Mouse (Mus musculus) midbrain, embryonic 12.5 days (tissue): ENCODE measurements around the gene Slc36a1. TPM values are rescaled to one million over a fixed set of nuclear protein-coding genes. Genes with fewer than 3 reads are reported as not detected.

Experiments used
- ATAC-seq: fragments of 200-750 bp; cut with Nextera tagmentation; 2 replicates; pipeline ENCODE4 v1.8.0; 2017; ENCODE audit warnings: low read depth, moderate TSS enrichment, moderate library complexity; ENCODE audit not compliant: low FRiP score
- H3K27ac ChIP-seq: fragments of 300-500 bp; sonication (generic); replicated peaks from 2 replicates; pipeline ENCODE4 v1.5.1; 2016; ENCODE audit warnings: mild to moderate bottlenecking
- H3K27me3 ChIP-seq: fragments of 300-500 bp; sonication (generic); 2 replicates; pipeline ENCODE4 v1.6.1; 2016; ENCODE audit warnings: mild to moderate bottlenecking
- H3K36me3 ChIP-seq: fragments of 300-500 bp; sonication (generic); 2 replicates; pipeline ENCODE4 v1.6.1; 2016
- H3K4me1 ChIP-seq: fragments of 300-500 bp; sonication (generic); 2 replicates; pipeline ENCODE4 v1.6.1; 2016
- H3K4me2 ChIP-seq: fragments of 300-500 bp; sonication (generic); replicated peaks from 2 replicates; pipeline ENCODE4 v1.6.1; 2016; ENCODE audit warnings: mild to moderate bottlenecking, moderate library complexity
- H3K4me3 ChIP-seq: fragments of 300-500 bp; sonication (generic); 2 replicates; pipeline ENCODE4 v1.5.1; 2016; ENCODE audit warnings: mild to moderate bottlenecking
- H3K9ac ChIP-seq: fragments of 300-500 bp; sonication (generic); replicated peaks from 2 replicates; pipeline ENCODE4 v1.6.1; 2016; ENCODE audit warnings: mild to moderate bottlenecking, moderate library complexity
- H3K9me3 ChIP-seq: fragments of 300-500 bp; sonication (generic); 2 replicates; pipeline ENCODE4 v1.6.1; 2016; ENCODE audit warnings: mild to moderate bottlenecking
- WGBS: fragments of 180-500 bp; shearing (Covaris S2); methylation state at CpG from one replicate; pipeline ENCODE4 v1.1.7; 2016; 5-methylcytosine and 5-hydroxymethylcytosine counted together
- polyA plus RNA-seq: library from polyadenylated mRNA; unstranded; fragments of >200 nt; fragmentation: Nextera tagmentation; extraction: Ambion mirVana; gene quantifications from 2 replicates; pipeline ENCODE4 v1.2.1, GENCODE M21; 2016

Slc36a1 gene
- 1.5 and 1.9 TPM in 2 replicates for polyA plus RNA-seq

GRCm38 (mm10) chr11:55204159-55204596, at the start of gene Slc36a1:
Gene Slc36a1, plus strand, starts transcription at chr11:55204350.
- under 1% methylated on average over 31 of the region's 31 CpGs for WGBS
- ATAC-seq = peak; percentile 97
- no peaks in the 10 kb centered on the region; the same call in 1 of the 2 replicates for H3K27me3 ChIP-seq
- H3K27ac ChIP-seq = no peak within 1 kb of the TSS
- H3K9ac ChIP-seq = peak within 1 kb of the TSS; percentile 78
- no peaks in the 10 kb centered on the region for H3K36me3 ChIP-seq
- peaks cover 6% of the 10 kb centered on the region for H3K4me1 ChIP-seq
- H3K4me3 ChIP-seq = peak within 1 kb of the TSS; percentile 68
- H3K9me3 ChIP-seq = no peaks in the 10 kb centered on the region
- H3K4me2 ChIP-seq = peak within 1 kb of the TSS; percentile 90

GRCm38 (mm10) chr11:55154398-55155069, 49.6 kb upstream of the Slc36a1 start:
- Histone ChIP-seq H3K4me1 (no peaks in the 10 kb centered on the region), H3K9ac (no peak overlapping the region), H3K27ac (no peak overlapping the region), H3K27me3 (no peaks in the 10 kb centered on the region), H3K4me2 (no peak overlapping the region), H3K9me3 (no peaks in the 10 kb centered on the region), H3K36me3 (no peaks in the 10 kb centered on the region), H3K4me3 (no peak overlapping the region)
- 73% methylated on average over 3 of the region's 3 CpGs for WGBS
- no peak for ATAC-seq

DNA sequence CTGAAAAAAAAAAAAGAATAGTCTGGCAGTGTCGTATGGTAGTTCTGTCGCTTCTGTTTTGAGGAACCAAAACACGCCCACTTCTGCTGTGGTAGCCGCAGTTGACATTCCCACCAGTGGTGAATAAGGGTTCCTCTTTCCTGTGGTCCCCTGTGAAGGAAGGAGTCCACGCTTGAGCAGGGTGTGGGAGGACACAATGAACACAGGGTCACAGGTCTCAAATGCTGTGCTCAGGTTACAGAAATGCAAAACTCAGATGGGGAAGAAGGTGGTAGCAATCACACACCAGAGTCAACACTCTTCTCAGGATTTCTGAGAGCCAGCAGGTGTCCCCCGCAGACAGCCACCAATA, 49.1 kb upstream of the Slc36a1 start:
- Histone ChIP-seq H3K27me3 (no peaks in the 10 kb centered on the region), H3K4me1 (no peaks in the 10 kb centered on the region), H3K36me3 (no peaks in the 10 kb centered on the region), H3K4me2 (no peak overlapping the region), H3K9ac (no peak overlapping the region), H3K4me3 (no peak overlapping the region), H3K27ac (no peak overlapping the region), H3K9me3 (no peaks in the 10 kb centered on the region)
- 84% methylated on average over 6 of the region's 6 CpGs for WGBS
- no peak for ATAC-seq

DNA sequence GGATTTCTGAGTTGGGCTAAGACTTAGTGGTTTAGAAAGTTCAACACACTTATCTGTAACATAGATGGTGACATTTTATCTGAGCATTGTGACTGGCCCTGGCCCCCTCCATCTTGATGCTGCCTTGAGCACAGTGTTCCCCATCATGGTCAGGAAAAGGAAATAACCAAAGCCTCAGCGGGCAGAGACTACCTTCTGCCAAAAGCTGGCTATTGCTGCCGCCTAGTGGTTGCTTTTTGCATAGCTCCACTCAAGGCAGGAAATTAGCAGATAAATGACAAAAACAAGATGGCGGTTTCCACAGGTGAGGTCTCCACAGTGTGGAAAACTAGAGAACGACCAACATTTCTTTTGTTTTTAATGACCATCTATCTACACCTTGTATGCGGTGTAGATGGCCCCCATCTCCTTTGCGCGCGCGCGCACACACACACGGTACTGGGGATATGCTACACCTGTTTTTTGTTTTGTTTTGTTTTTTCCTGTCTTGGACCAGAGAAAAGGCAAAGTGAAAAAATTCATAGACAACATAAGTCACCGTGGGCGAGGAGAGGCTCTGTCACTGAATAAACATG, 45.3 kb upstream of the Slc36a1 start:
- Histone ChIP-seq H3K27ac (no peak overlapping the region), H3K4me2 (no peak overlapping the region), H3K27me3 (no peaks in the 10 kb centered on the region), H3K9ac (no peak overlapping the region), H3K9me3 (no peaks in the 10 kb centered on the region), H3K36me3 (no peaks in the 10 kb centered on the region), H3K4me3 (no peak overlapping the region), H3K4me1 (no peaks in the 10 kb centered on the region)
- ATAC-seq = no peak
- 53% methylated on average over 13 of the region's 13 CpGs for WGBS

DNA sequence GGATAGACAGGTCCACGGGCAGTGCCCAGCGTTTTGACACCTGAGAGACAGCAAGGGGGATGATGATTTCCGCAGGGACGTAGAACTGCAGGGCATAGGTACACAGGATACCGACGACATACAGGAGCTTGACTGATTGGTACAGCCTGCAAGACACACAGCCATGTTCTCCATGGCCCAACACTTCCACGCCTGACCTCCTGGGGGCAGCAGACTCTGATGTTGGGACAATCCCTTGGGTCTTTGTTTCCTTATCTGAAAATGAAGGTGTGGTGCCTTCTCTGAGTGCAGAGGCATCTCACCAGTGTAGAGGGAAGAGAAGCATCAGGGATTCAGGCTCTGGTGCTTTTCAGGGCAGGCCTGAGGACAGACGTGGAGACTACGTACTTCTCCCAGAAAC, 41.5 kb upstream of the Slc36a1 start:
- H3K9ac ChIP-seq = no peak overlapping the region

GRCm38 (mm10) chr11:55164723-55165122, 39.4 kb upstream of the Slc36a1 start:
- no peak overlapping the region for H3K4me3 ChIP-seq
- no peak overlapping the region for H3K9ac ChIP-seq
- 59% methylated on average over 3 of the region's 3 CpGs for WGBS
- no peaks in the 10 kb centered on the region for H3K27me3 ChIP-seq
- no peak overlapping the region for H3K4me2 ChIP-seq
- H3K36me3 ChIP-seq = no peaks in the 10 kb centered on the region
- ATAC-seq = no peak
- no peak overlapping the region for H3K27ac ChIP-seq
- no peaks in the 10 kb centered on the region for H3K9me3 ChIP-seq
- no peaks in the 10 kb centered on the region for H3K4me1 ChIP-seq

More for the DNA sequence above, 41.5 kb upstream of the Slc36a1 start:
- H3K27ac ChIP-seq = no peak overlapping the region
- H3K36me3 ChIP-seq = no peaks in the 10 kb centered on the region
- 54% methylated on average over 9 of the region's 9 CpGs for WGBS
- no peaks in the 10 kb centered on the region for H3K4me1 ChIP-seq
- no peak overlapping the region for H3K4me2 ChIP-seq
- no peak for ATAC-seq
- H3K9me3 ChIP-seq = no peaks in the 10 kb centered on the region
- H3K4me3 ChIP-seq = no peak overlapping the region
- H3K27me3 ChIP-seq = no peaks in the 10 kb centered on the region

DNA sequence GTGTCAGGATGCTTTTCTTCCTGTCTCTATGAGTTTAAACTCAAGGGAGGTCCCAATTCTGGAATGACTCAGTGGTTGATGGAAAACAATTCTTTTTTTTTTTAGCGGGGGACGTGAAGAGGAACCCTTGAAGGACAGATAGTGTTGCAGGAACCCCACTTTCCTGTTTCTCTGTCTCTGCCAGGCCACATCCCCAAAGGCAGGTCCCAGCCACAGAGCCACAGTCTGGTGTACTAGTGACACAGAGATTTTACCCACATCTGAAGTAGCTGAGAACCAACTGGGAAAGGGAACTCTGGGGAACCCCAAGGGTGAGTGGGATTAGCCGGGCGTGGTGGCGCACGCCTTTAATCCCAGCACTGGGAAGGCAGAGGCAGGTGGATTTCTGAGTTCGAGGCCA, 38.4 kb upstream of the Slc36a1 start:
- Histone ChIP-seq H3K36me3 (no peaks in the 10 kb centered on the region), H3K4me3 (no peak overlapping the region), H3K9ac (no peak overlapping the region), H3K27ac (no peak overlapping the region), H3K4me2 (no peak overlapping the region), H3K27me3 (no peaks in the 10 kb centered on the region), H3K9me3 (no peaks in the 10 kb centered on the region), H3K4me1 (no peaks in the 10 kb centered on the region)
- 84% methylated on average over 7 of the region's 7 CpGs for WGBS
- no peak for ATAC-seq

GRCm38 (mm10) chr11:55168504-55168903, 35.6 kb upstream of the Slc36a1 start:
- ATAC-seq = no peak
- Histone ChIP-seq H3K27ac (no peak overlapping the region), H3K36me3 (no peaks in the 10 kb centered on the region), H3K4me3 (no peak overlapping the region), H3K4me2 (no peak overlapping the region), H3K4me1 (no peaks in the 10 kb centered on the region), H3K9ac (no peak overlapping the region), H3K9me3 (no peaks in the 10 kb centered on the region), H3K27me3 (no peaks in the 10 kb centered on the region)
- WGBS = 85% methylated on average over 4 of the region's 4 CpGs

DNA sequence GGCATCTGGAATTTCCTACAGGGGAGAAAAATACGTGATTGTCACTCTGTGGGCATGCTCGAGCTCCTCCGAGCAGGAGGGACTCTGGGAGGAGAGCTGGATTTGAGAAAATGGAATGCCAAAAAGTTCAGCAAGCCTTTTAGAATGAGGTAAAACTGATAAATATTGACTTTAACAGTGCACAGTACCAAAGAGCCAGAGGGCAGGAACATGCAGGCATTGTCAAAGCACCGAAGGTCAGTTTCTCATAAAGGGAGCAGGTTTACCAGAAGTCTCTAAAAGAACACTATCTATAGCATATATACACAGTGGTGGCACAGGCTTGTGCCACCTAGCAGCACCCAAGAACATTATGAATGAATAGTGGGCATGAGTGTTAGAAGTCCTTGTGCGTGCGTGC, 35.2 kb upstream of the Slc36a1 start:
- no peak for ATAC-seq
- Histone ChIP-seq H3K27ac (no peak overlapping the region), H3K27me3 (no peaks in the 10 kb centered on the region), H3K9me3 (no peaks in the 10 kb centered on the region), H3K4me3 (no peak overlapping the region), H3K4me2 (no peak overlapping the region), H3K9ac (no peak overlapping the region), H3K36me3 (no peaks in the 10 kb centered on the region), H3K4me1 (no peaks in the 10 kb centered on the region)
- WGBS = 88% methylated on average over 6 of the region's 6 CpGs

DNA sequence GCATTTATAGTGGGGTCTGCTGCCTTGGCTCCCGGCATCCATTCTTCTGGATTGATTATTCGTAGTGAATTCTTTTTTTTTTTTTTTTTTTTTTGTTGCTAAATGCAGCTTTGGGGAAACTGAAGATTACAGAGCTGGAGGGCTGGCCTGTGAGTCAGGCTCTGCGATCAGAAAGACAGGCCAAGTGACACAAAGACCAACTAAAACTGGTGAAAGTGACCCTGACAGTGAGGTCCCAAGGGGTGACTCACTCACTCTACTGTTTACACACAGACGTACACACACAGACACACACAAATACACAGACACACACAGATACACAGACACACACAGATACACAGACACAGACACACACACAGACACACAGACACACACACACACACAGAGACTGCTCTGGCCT, 33.6 kb upstream of the Slc36a1 start:
- 73% methylated on average over 4 of the region's 4 CpGs for WGBS
- Histone ChIP-seq H3K36me3 (no peaks in the 10 kb centered on the region), H3K9me3 (no peaks in the 10 kb centered on the region), H3K4me1 (no peaks in the 10 kb centered on the region), H3K9ac (no peak overlapping the region), H3K27ac (no peak overlapping the region), H3K27me3 (no peaks in the 10 kb centered on the region), H3K4me2 (no peak overlapping the region), H3K4me3 (no peak overlapping the region)
- ATAC-seq = no peak

GRCm38 (mm10) chr11:55178830-55179229, 25.3 kb upstream of the Slc36a1 start:
- Histone ChIP-seq H3K27ac (no peak overlapping the region), H3K4me1 (no peaks in the 10 kb centered on the region), H3K4me3 (no peak overlapping the region), H3K36me3 (no peaks in the 10 kb centered on the region), H3K9ac (no peak overlapping the region), H3K9me3 (no peaks in the 10 kb centered on the region), H3K27me3 (no peaks in the 10 kb centered on the region), H3K4me2 (no peak overlapping the region)
- no peak for ATAC-seq
- 89% methylated on average over 4 of the region's 4 CpGs for WGBS

DNA sequence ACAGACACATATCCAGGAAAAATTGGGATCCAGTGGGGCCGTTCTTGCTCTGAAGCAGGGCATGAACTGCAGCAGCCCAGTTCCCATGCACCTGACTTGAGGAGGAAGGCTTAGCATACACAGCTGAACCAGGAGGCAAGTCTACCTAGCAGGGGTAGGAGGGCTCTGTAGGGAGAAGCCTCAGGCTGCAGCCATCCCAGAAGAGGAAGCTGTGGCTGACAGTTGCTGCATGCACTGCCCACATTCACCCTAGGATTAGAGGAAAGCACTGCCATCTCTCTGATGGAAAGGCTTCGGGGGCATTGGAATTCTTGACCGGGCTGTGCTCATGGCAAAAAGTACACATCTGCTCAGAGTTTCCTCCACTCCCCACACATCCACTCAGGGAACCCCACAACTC, 24.3 kb upstream of the Slc36a1 start:
- ATAC-seq = no peak
- H3K4me1 ChIP-seq = no peaks in the 10 kb centered on the region
- no peak overlapping the region for H3K9ac ChIP-seq
- no peak overlapping the region for H3K27ac ChIP-seq
- H3K27me3 ChIP-seq = no peaks in the 10 kb centered on the region
- H3K4me2 ChIP-seq = no peak overlapping the region
- no peak overlapping the region for H3K4me3 ChIP-seq
- no peaks in the 10 kb centered on the region for H3K9me3 ChIP-seq
- 91% methylated on average over 3 of the region's 3 CpGs for WGBS
- no peaks in the 10 kb centered on the region for H3K36me3 ChIP-seq

GRCm38 (mm10) chr11:55183124-55183523, 21.0 kb upstream of the Slc36a1 start:
- H3K27me3 ChIP-seq = no peaks in the 10 kb centered on the region
- no peaks in the 10 kb centered on the region for H3K4me1 ChIP-seq
- H3K9me3 ChIP-seq = no peaks in the 10 kb centered on the region
- no peak for ATAC-seq
- no peaks in the 10 kb centered on the region for H3K36me3 ChIP-seq
- no peak overlapping the region for H3K4me2 ChIP-seq
- no peak overlapping the region for H3K4me3 ChIP-seq
- no peak overlapping the region for H3K27ac ChIP-seq
- H3K9ac ChIP-seq = no peak overlapping the region
- WGBS = 63% methylated on average over 7 of the region's 7 CpGs
